Mouse (Mus musculus): ENCODE measurements at regions not wholly inside any gene's neighbourhood (a gene's known extent, or its start where the extent isn't known, plus 50 kb on each side); places are given as distances from the start of the nearest gene placed in this dataset.

GRCm38 (mm10) chr2:174848981-174849681 is 88.7 kb downstream of the Edn3 start:
- no peak for ATAC-seq (ENCODE audit: extremely low read depth, insufficient number of reproducible peaks, low FRiP score, poor library complexity, severe bottlenecking)

- no peak for ATAC-seq (ENCODE audit: extremely low read depth, insufficient number of reproducible peaks, low FRiP score, poor library complexity, severe bottlenecking)
Observed at GRCm38 (mm10) chr2:174850860-174851259, 90.4 kb downstream of the Edn3 start.

- peak; percentile 66; the same call in 1 of the 2 replicates for ATAC-seq (ENCODE audit: extremely low read depth, insufficient number of reproducible peaks, low FRiP score, poor library complexity, severe bottlenecking)
Observed at GRCm38 (mm10) chr2:174851525-174852330, 91.3 kb downstream of the Edn3 start.

GRCm38 (mm10) chr2:174853786-174854185 is 93.4 kb downstream of the Edn3 start:
- no peak for ATAC-seq (ENCODE audit: extremely low read depth, insufficient number of reproducible peaks, low FRiP score, poor library complexity, severe bottlenecking)

- ATAC-seq (ENCODE audit: extremely low read depth, insufficient number of reproducible peaks, low FRiP score, poor library complexity, severe bottlenecking), result no peak
Observed at GRCm38 (mm10) chr2:174855548-174855947, 95.1 kb downstream of the Edn3 start.

- ATAC-seq (ENCODE audit: extremely low read depth, insufficient number of reproducible peaks, low FRiP score, poor library complexity, severe bottlenecking), result no peak
Observed at GRCm38 (mm10) chr2:174856135-174856534, 95.7 kb downstream of the Edn3 start.

GRCm38 (mm10) chr2:174858011-174858834 is 97.8 kb downstream of the Edn3 start:
- peak; percentile 62 for ATAC-seq (ENCODE audit: extremely low read depth, insufficient number of reproducible peaks, low FRiP score, poor library complexity, severe bottlenecking)

- ATAC-seq (ENCODE audit: extremely low read depth, insufficient number of reproducible peaks, low FRiP score, poor library complexity, severe bottlenecking), result no peak
Observed at GRCm38 (mm10) chr2:174858835-174859215, 98.4 kb downstream of the Edn3 start.

GRCm38 (mm10) chr2:174859533-174859932 is 99.1 kb downstream of the Edn3 start:
- no peak for ATAC-seq (ENCODE audit: extremely low read depth, insufficient number of reproducible peaks, low FRiP score, poor library complexity, severe bottlenecking)

- ATAC-seq (ENCODE audit: extremely low read depth, insufficient number of reproducible peaks, low FRiP score, poor library complexity, severe bottlenecking), result no peak
Observed at GRCm38 (mm10) chr2:174864657-174865056, 104.2 kb downstream of the Edn3 start.

- ATAC-seq (ENCODE audit: extremely low read depth, insufficient number of reproducible peaks, low FRiP score, poor library complexity, severe bottlenecking), result no peak
Observed at GRCm38 (mm10) chr2:174866546-174866945, 106.1 kb downstream of the Edn3 start.

GRCm38 (mm10) chr2:174867397-174867796 is 107.0 kb downstream of the Edn3 start:
- no peak for ATAC-seq (ENCODE audit: extremely low read depth, insufficient number of reproducible peaks, low FRiP score, poor library complexity, severe bottlenecking)

- ATAC-seq (ENCODE audit: extremely low read depth, insufficient number of reproducible peaks, low FRiP score, poor library complexity, severe bottlenecking), result no peak
Observed at GRCm38 (mm10) chr2:174868186-174868585, 107.8 kb downstream of the Edn3 start.

GRCm38 (mm10) chr2:174868743-174869369 is 108.4 kb downstream of the Edn3 start:
- ATAC-seq (ENCODE audit: extremely low read depth, insufficient number of reproducible peaks, low FRiP score, poor library complexity, severe bottlenecking), result no peak

GRCm38 (mm10) chr2:174870284-174870683 is 109.9 kb downstream of the Edn3 start:
- ATAC-seq (ENCODE audit: extremely low read depth, insufficient number of reproducible peaks, low FRiP score, poor library complexity, severe bottlenecking), result no peak

GRCm38 (mm10) chr2:174871225-174871624 is 110.8 kb downstream of the Edn3 start:
- peak; percentile 96 for ATAC-seq (ENCODE audit: extremely low read depth, insufficient number of reproducible peaks, low FRiP score, poor library complexity, severe bottlenecking)

GRCm38 (mm10) chr2:174871844-174872243 is 111.4 kb downstream of the Edn3 start:
- ATAC-seq (ENCODE audit: extremely low read depth, insufficient number of reproducible peaks, low FRiP score, poor library complexity, severe bottlenecking), result no peak

- no peak for ATAC-seq (ENCODE audit: extremely low read depth, insufficient number of reproducible peaks, low FRiP score, poor library complexity, severe bottlenecking)
Observed at GRCm38 (mm10) chr2:174876886-174877285, 116.5 kb downstream of the Edn3 start.

- ATAC-seq (ENCODE audit: extremely low read depth, insufficient number of reproducible peaks, low FRiP score, poor library complexity, severe bottlenecking), result no peak
Observed at GRCm38 (mm10) chr2:174878979-174879378, 118.6 kb downstream of the Edn3 start.
